Mouse (Mus musculus) heart, embryonic 16.5 days (tissue): ENCODE measurements at regions not wholly inside any gene's neighbourhood (a gene's known extent, or its start where the extent isn't known, plus 50 kb on each side); places are given as distances from the start of the nearest gene placed in this dataset.

Experiments
- ATAC-seq: fragments of 200-750 bp; cut with Nextera tagmentation; replicated peaks from 2 replicates; pipeline ENCODE4 v1.8.0; 2017; ENCODE audit warnings: moderate number of reproducible peaks; ENCODE audit not compliant: insufficient read depth, low FRiP score; ENCODE audit errors: extremely low read depth
- H3K27ac ChIP-seq: fragments of 300-500 bp; sonication (generic); 2 replicates; pipeline ENCODE4 v1.5.1; 2014; ENCODE audit warnings: mild to moderate bottlenecking, low read length, control low read depth, moderate library complexity
- H3K27me3 ChIP-seq: fragments of 300-500 bp; sonication (generic); 2 replicates; pipeline ENCODE4 v1.6.1; 2014; ENCODE audit warnings: low read length, mixed read lengths; ENCODE audit not compliant: control insufficient read depth, insufficient read depth
- H3K36me3 ChIP-seq: fragments of 300-500 bp; sonication (generic); 2 replicates; pipeline ENCODE4 v1.6.1; 2014; ENCODE audit not compliant: control insufficient read depth, insufficient read depth
- H3K4me1 ChIP-seq: fragments of 300-500 bp; sonication (generic); 2 replicates; pipeline ENCODE4 v1.6.1; 2014; ENCODE audit warnings: low read length, mixed read lengths; ENCODE audit not compliant: control insufficient read depth, insufficient read depth
- H3K4me2 ChIP-seq: fragments of 300-500 bp; sonication (generic); 2 replicates; pipeline ENCODE4 v1.6.1; 2014; ENCODE audit warnings: low read depth, mild to moderate bottlenecking, control low read depth, low read length
- H3K4me3 ChIP-seq: fragments of 300-500 bp; sonication (generic); 2 replicates; pipeline ENCODE4 v1.5.1; 2014; ENCODE audit warnings: mild to moderate bottlenecking, control low read depth, low read length
- H3K9ac ChIP-seq: fragments of 300-500 bp; sonication (generic); 2 replicates; pipeline ENCODE4 v1.6.1; 2014; ENCODE audit warnings: low read length, control low read depth
- H3K9me3 ChIP-seq: fragments of 300-500 bp; sonication (generic); replicated peaks from 2 replicates; pipeline ENCODE4 v1.6.1; 2016; ENCODE audit warnings: low read length; ENCODE audit not compliant: control insufficient read depth
- whole genome bisulfite sequencing: fragments of 180-500 bp; shearing (Covaris S2); extraction: QIAGEN DNeasy Blood & Tissue Kit; methylation state at CpG from one replicate; pipeline ENCODE4 v1.1.7; 2014; 5-methylcytosine and 5-hydroxymethylcytosine counted together

- 81% methylated on average over 9 of the region's 9 CpGs for WGBS
- Histone ChIP-seq H3K9ac (no peak overlapping the region), H3K27ac (no peak overlapping the region), H3K4me3 (no peak overlapping the region), H3K27me3 (no peaks in the 10 kb centered on the region), H3K9me3 (no peaks in the 10 kb centered on the region), H3K4me1 (no peaks in the 10 kb centered on the region), H3K4me2 (no peak overlapping the region), H3K36me3 (no peaks in the 10 kb centered on the region)
- ATAC-seq: no peak
Measured at GRCm38 (mm10) chr7:36488155-36488554, 209.8 kb upstream of the Tshz3 start.

GRCm38 (mm10) chr7:36491173-36491581, 206.7 kb upstream of the Tshz3 start:
- no peak overlapping the region for H3K9ac ChIP-seq
- no peaks in the 10 kb centered on the region for H3K36me3 ChIP-seq
- H3K4me3 ChIP-seq: no peak overlapping the region
- H3K4me2 ChIP-seq: no peak overlapping the region
- WGBS: 71% methylated on average over 10 of the region's 10 CpGs
- ATAC-seq: no peak
- H3K27me3 ChIP-seq: no peaks in the 10 kb centered on the region
- H3K9me3 ChIP-seq: no peaks in the 10 kb centered on the region
- no peaks in the 10 kb centered on the region for H3K4me1 ChIP-seq
- no peak overlapping the region for H3K27ac ChIP-seq

GRCm38 (mm10) chr7:36504010-36504875, 193.7 kb upstream of the Tshz3 start:
- no peaks in the 10 kb centered on the region for H3K9me3 ChIP-seq
- no peaks in the 10 kb centered on the region for H3K27me3 ChIP-seq
- H3K9ac ChIP-seq: no peak overlapping the region
- no peaks in the 10 kb centered on the region for H3K36me3 ChIP-seq
- no peak overlapping the region for H3K27ac ChIP-seq
- H3K4me3 ChIP-seq: no peak overlapping the region
- 66% methylated on average over 15 of the region's 15 CpGs for WGBS
- ATAC-seq: no peak
- peaks cover 11% of the 10 kb centered on the region for H3K4me1 ChIP-seq
- no peak overlapping the region for H3K4me2 ChIP-seq

- no peaks in the 10 kb centered on the region for H3K9me3 ChIP-seq
- peak overlapping the region; percentile 7; the same call in 1 of the 2 replicates for H3K27ac ChIP-seq
- H3K4me1 ChIP-seq: peaks cover 11% of the 10 kb centered on the region
- no peaks in the 10 kb centered on the region for H3K36me3 ChIP-seq
- no peak overlapping the region for H3K4me3 ChIP-seq
- H3K27me3 ChIP-seq: no peaks in the 10 kb centered on the region
- 24% methylated on average over 9 of the region's 9 CpGs for WGBS
- H3K4me2 ChIP-seq: no peak overlapping the region
- peak; percentile 83 for ATAC-seq
- no peak overlapping the region for H3K9ac ChIP-seq
Measured at GRCm38 (mm10) chr7:36507895-36508431, 190.0 kb upstream of the Tshz3 start.

- Histone ChIP-seq H3K36me3 (no peaks in the 10 kb centered on the region), H3K4me2 (no peak overlapping the region), H3K27ac (no peak overlapping the region), H3K4me1 (no peaks in the 10 kb centered on the region; the same call in 1 of the 2 replicates), H3K27me3 (no peaks in the 10 kb centered on the region; the same call in 1 of the 2 replicates), H3K9ac (no peak overlapping the region), H3K9me3 (no peaks in the 10 kb centered on the region), H3K4me3 (no peak overlapping the region)
- no peak for ATAC-seq
- WGBS: 71% methylated on average over 3 of the region's 3 CpGs
Measured at GRCm38 (mm10) chr7:36513680-36514079, 184.2 kb upstream of the Tshz3 start.

GRCm38 (mm10) chr7:36516094-36516663, 181.7 kb upstream of the Tshz3 start:
- Histone ChIP-seq H3K9ac (no peak overlapping the region), H3K27me3 (no peaks in the 10 kb centered on the region; the same call in 1 of the 2 replicates), H3K4me2 (no peak overlapping the region), H3K9me3 (no peaks in the 10 kb centered on the region), H3K4me1 (no peaks in the 10 kb centered on the region), H3K4me3 (no peak overlapping the region), H3K27ac (no peak overlapping the region), H3K36me3 (no peaks in the 10 kb centered on the region)
- no peak for ATAC-seq
- 58% methylated on average over 7 of the region's 7 CpGs for WGBS

- Histone ChIP-seq H3K4me3 (no peak overlapping the region), H3K36me3 (no peaks in the 10 kb centered on the region), H3K27me3 (no peaks in the 10 kb centered on the region; the same call in 1 of the 2 replicates), H3K4me2 (no peak overlapping the region), H3K9ac (no peak overlapping the region), H3K4me1 (no peaks in the 10 kb centered on the region), H3K27ac (no peak overlapping the region), H3K9me3 (no peaks in the 10 kb centered on the region)
- 78% methylated on average over 4 of the region's 4 CpGs for WGBS
- no peak for ATAC-seq
Measured at GRCm38 (mm10) chr7:36519027-36519426, 178.9 kb upstream of the Tshz3 start.

GRCm38 (mm10) chr7:36522960-36523359, 175.0 kb upstream of the Tshz3 start:
- no peaks in the 10 kb centered on the region for H3K36me3 ChIP-seq

GRCm38 (mm10) chr7:36526148-36526547, 171.8 kb upstream of the Tshz3 start:
- Histone ChIP-seq H3K9me3 (no peaks in the 10 kb centered on the region), H3K27ac (no peak overlapping the region), H3K27me3 (no peaks in the 10 kb centered on the region), H3K36me3 (no peaks in the 10 kb centered on the region), H3K9ac (no peak overlapping the region), H3K4me1 (no peaks in the 10 kb centered on the region), H3K4me3 (no peak overlapping the region), H3K4me2 (no peak overlapping the region)
- ATAC-seq: no peak
- WGBS: 67% methylated on average over 7 of the region's 7 CpGs

More at GRCm38 (mm10) chr7:36522960-36523359, 175.0 kb upstream of the Tshz3 start:
- no peak overlapping the region for H3K4me2 ChIP-seq
- H3K4me1 ChIP-seq: no peaks in the 10 kb centered on the region
- no peaks in the 10 kb centered on the region for H3K27me3 ChIP-seq
- no peak overlapping the region for H3K27ac ChIP-seq
- no peak overlapping the region for H3K4me3 ChIP-seq
- ATAC-seq: no peak
- H3K9ac ChIP-seq: no peak overlapping the region
- no peaks in the 10 kb centered on the region for H3K9me3 ChIP-seq
- 68% methylated on average over 5 of the region's 5 CpGs for WGBS
